In the genomic region with DNA sequence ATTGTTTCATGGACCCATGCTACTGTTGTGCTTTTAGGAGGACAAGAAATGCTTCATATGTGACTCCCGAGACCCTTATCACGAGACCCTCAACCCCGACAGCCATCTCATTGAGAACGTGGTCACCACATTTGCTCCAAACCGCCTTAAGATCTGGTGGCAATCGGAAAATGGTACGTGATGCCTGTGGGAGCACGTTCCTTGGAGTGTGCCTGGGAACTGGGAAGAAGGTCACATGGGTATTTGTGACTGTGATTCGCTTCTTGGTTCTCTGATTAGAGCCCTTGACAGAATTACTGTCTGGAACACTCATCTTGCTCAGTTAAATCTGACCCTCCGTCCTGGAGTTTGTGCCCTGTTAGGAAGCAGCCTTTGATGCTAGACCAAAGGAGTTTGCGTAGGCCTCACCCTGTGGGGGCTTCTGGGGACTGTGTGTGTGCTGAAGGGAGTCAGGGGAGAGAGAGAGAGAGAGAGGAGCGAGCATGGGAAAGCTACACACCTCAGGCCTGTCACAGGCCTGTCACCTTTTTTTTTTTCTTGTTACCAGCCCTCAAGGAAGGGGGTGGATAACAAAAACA, we compare ENCODE assay signal across 17 mouse cellular contexts. TPM values are rescaled to one million over a fixed set of nuclear protein-coding genes. Genes with fewer than 3 reads are reported as not detected.
DNase-seq lines count a peak whose midpoint lies in the region; ATAC-seq and TF ChIP-seq lines count a peak whose summit lies in the region.
"Had no signal": no experiment of that assay in that cellular context is flagged by ENCODE, and none has a peak within 500 bp of the region (broad histone marks: within the 10 kb centered on the region; RNA-seq: fewer than 3 reads in every experiment).

No protein-coding gene starts in this region.

- no peak for TF ChIP-seq CTCF in heart, postnatal 0 days (IDR thresholded peaks at IDR 0.05; ENCODE audit: low read depth)
- TF ChIP-seq CTCF in stomach, postnatal 0 days (IDR thresholded peaks at IDR 0.05; ENCODE audit: low read depth), result no peak

- H3K4me1 ChIP-seq in heart, postnatal 0 days (ENCODE audit: control insufficient read depth, insufficient read depth), result peaks cover 41% of the 10 kb centered on the region
- peaks cover 43% of the 10 kb centered on the region for H3K4me1 ChIP-seq in neural tube, embryonic 13.5 days (replicated peaks)
- H3K4me1 ChIP-seq in stomach, postnatal 0 days (replicated peaks; ENCODE audit: control insufficient read depth, insufficient read depth), result peaks cover 8% of the 10 kb centered on the region

- no peak for ATAC-seq in heart, postnatal 0 days (ENCODE audit: insufficient read depth, low read depth)
- ATAC-seq in neural tube, embryonic 13.5 days (ENCODE audit: low read depth), result no peak
- no peak; the same call in 1 of the 2 replicates for ATAC-seq in stomach, postnatal 0 days (ENCODE audit: low FRiP score, low TSS enrichment)
- ATAC-seq in activated CD4-positive, CD25-positive, alpha-beta regulatory T cell, adult 4 months, result no peak
- ATAC-seq: midbrain, embryonic 15.5 days had no signal

- peak; percentile 53 to 78 for DNase-seq in adrenal gland, adult (ENCODE audit: inconsistent age in 2 of 2, low spot score in 1 of 2)
- no peak for DNase-seq in adrenal gland, postnatal 25 days
- no peak for DNase-seq in heart, postnatal 0 days (ENCODE audit: low spot score)
- DNase-seq in heart, postnatal 10 days, result no peak
- no peak for DNase-seq in neural tube, embryonic 10.5 days (ENCODE audit: extremely low spot score, low spot score)
- peak; percentile 32 for DNase-seq in stomach, postnatal 0 days (ENCODE audit: low spot score)
- DNase-seq: adrenal gland, postnatal 36 days; layer of hippocampus, postnatal 36 days; liver; lung, postnatal 36 days; thymus, postnatal 14 days had no signal

- peak overlapping the region; percentile 61 for H3K27ac ChIP-seq in heart, postnatal 0 days (ENCODE audit: low read depth)
- no peak overlapping the region for H3K27ac ChIP-seq in neural tube, embryonic 13.5 days (replicated peaks)
- H3K27ac ChIP-seq in stomach, postnatal 0 days (replicated peaks), result peak overlapping the region; percentile 40; the same call in 1 of the 2 replicates
- H3K27ac ChIP-seq: hindbrain, embryonic 10.5 days; midbrain, embryonic 15.5 days; neural tube, embryonic 15.5 days had no signal

- intact Hi-C loops in heart, postnatal 10 days (cut with DNase I), result loop anchor here (5.0 kb wide), 1 partner anchor 33 kb away; no protein-coding TSS in a partner anchor

- H3K4me2 ChIP-seq in heart, postnatal 0 days (ENCODE audit: low read depth, low read length), result peak overlapping the region; percentile 19
- H3K4me2 ChIP-seq in neural tube, embryonic 13.5 days, result peak overlapping the region; percentile 81
- H3K4me2 ChIP-seq in stomach, postnatal 0 days (replicated peaks; ENCODE audit: low read depth), result no peak overlapping the region
- H3K4me2 ChIP-seq: midbrain, embryonic 15.5 days had no signal

- no peak overlapping the region for H3K4me3 ChIP-seq in heart, postnatal 0 days (ENCODE audit: low read depth, low read length)
- no peak overlapping the region for H3K4me3 ChIP-seq in neural tube, embryonic 13.5 days
- H3K4me3 ChIP-seq in stomach, postnatal 0 days (ENCODE audit: low read depth, low read length), result no peak overlapping the region
- H3K4me3 ChIP-seq: hindbrain, embryonic 10.5 days; midbrain, embryonic 15.5 days; neural tube, embryonic 15.5 days had no signal

- no peak for TF ChIP-seq EP300 in heart, postnatal 0 days (IDR thresholded peaks at IDR 0.05; ENCODE audit: low read depth)
- no peak for TF ChIP-seq EP300 in stomach, postnatal 0 days (optimal IDR thresholded peaks at IDR 0.05)

- peaks cover 35% of the 10 kb centered on the region for H3K36me3 ChIP-seq in heart, postnatal 0 days (replicated peaks; ENCODE audit: control insufficient read depth, insufficient read depth, low read length)
- H3K36me3 ChIP-seq in neural tube, embryonic 13.5 days, result no peaks in the 10 kb centered on the region
- peaks cover 14% of the 10 kb centered on the region for H3K36me3 ChIP-seq in stomach, postnatal 0 days (ENCODE audit: control insufficient read depth, insufficient read depth, low read length)
- H3K36me3 ChIP-seq: midbrain, embryonic 15.5 days; neural tube, embryonic 15.5 days had no signal

- H3K9me3 ChIP-seq in heart, postnatal 0 days (replicated peaks; ENCODE audit: control insufficient read depth, low read length), result no peaks in the 10 kb centered on the region
- no peaks in the 10 kb centered on the region for H3K9me3 ChIP-seq in neural tube, embryonic 13.5 days
- no peaks in the 10 kb centered on the region for H3K9me3 ChIP-seq in stomach, postnatal 0 days (ENCODE audit: control insufficient read depth, low read length)
- H3K9me3 ChIP-seq: hindbrain, embryonic 10.5 days; midbrain, embryonic 15.5 days; neural tube, embryonic 15.5 days had no signal

- 32% methylated on average over 12 of the region's 12 CpGs for WGBS in heart, postnatal 0 days
- WGBS in neural tube, embryonic 13.5 days, result 68% methylated on average over 12 of the region's 12 CpGs
- WGBS in stomach, postnatal 0 days, result 65% methylated on average over 12 of the region's 12 CpGs

- H3K9ac ChIP-seq in heart, postnatal 0 days (replicated peaks; ENCODE audit: low read depth, low read length), result no peak overlapping the region; the same call in 1 of the 2 replicates
- no peak overlapping the region; the same call in 1 of the 2 replicates for H3K9ac ChIP-seq in neural tube, embryonic 13.5 days
- peak overlapping the region; percentile 13; the same call in 1 of the 2 replicates for H3K9ac ChIP-seq in stomach, postnatal 0 days (ENCODE audit: low read length)
- H3K9ac ChIP-seq: midbrain, embryonic 15.5 days; neural tube, embryonic 15.5 days had no signal

- H3K27me3 ChIP-seq in heart, postnatal 0 days (ENCODE audit: control insufficient read depth, insufficient read depth, low read length), result no peaks in the 10 kb centered on the region
- H3K27me3 ChIP-seq in neural tube, embryonic 13.5 days, result peaks cover 43% of the 10 kb centered on the region
- no peaks in the 10 kb centered on the region for H3K27me3 ChIP-seq in stomach, postnatal 0 days (ENCODE audit: control insufficient read depth, insufficient read depth, low read length)

RNA-seq across cellular contexts. Expression of a gene that starts 4.1 kb away (rescaled TPM):
- 133 and 138 TPM in 2 replicates for total RNA-seq in adrenal gland, postnatal 25 days (2021)
- total RNA-seq in heart, postnatal 0 days (2014; rRNA removed; ENCODE audit: low replicate concordance), result 189 TPM in 2 replicates
- polyA plus RNA-seq in heart, postnatal 0 days (2015; fragmentation: Nextera tagmentation; extraction: Ambion mirVana), result 53.2 and 60.8 TPM in 2 replicates
- 100 to 1,000 TPM; 250 to 255 TPM for total RNA-seq in heart, postnatal 10 days (2021)
- polyA plus RNA-seq in neural tube, embryonic 13.5 days (2015; fragmentation: Nextera tagmentation; extraction: Ambion mirVana), result 27.9 and 31.0 TPM in 2 replicates
- 30.6 and 31.7 TPM in 2 replicates for polyA plus RNA-seq in stomach, postnatal 0 days (2015; fragmentation: Nextera tagmentation; extraction: Ambion mirVana)
- polyA plus RNA-seq in activated CD4-positive, CD25-positive, alpha-beta regulatory T cell, adult 4 months (2017; shearing (Covaris generic)), result not detected

RNA-seq across cellular contexts. Expression of a gene that starts 28.5 kb away (rescaled TPM):
- total RNA-seq in adrenal gland, postnatal 25 days (2021), result not detected in 2 replicates
- total RNA-seq in heart, postnatal 0 days (2014; rRNA removed; ENCODE audit: low replicate concordance), result not detected in 2 replicates
- not detected in 2 replicates for polyA plus RNA-seq in heart, postnatal 0 days (2015; fragmentation: Nextera tagmentation; extraction: Ambion mirVana)
- not detected for total RNA-seq in heart, postnatal 10 days (2021)
- polyA plus RNA-seq in neural tube, embryonic 13.5 days (2015; fragmentation: Nextera tagmentation; extraction: Ambion mirVana), result not detected in 2 replicates
- not detected in 2 replicates for polyA plus RNA-seq in stomach, postnatal 0 days (2015; fragmentation: Nextera tagmentation; extraction: Ambion mirVana)
- not detected for polyA plus RNA-seq in activated CD4-positive, CD25-positive, alpha-beta regulatory T cell, adult 4 months (2017; shearing (Covaris generic))
- total RNA-seq: adrenal gland, postnatal 36 days; common myeloid progenitor, adult 5-6 weeks; layer of hippocampus, postnatal 36 days had no signal
- polyA plus RNA-seq: hindbrain, embryonic 10.5 days; midbrain, embryonic 15.5 days; neural tube, embryonic 15.5 days had no signal

Comparison
In these comparisons a context has a peak if more than half of its experiments do, and no peak if none do; other contexts are left out.
1. DNase-seq: peak in adrenal gland, adult (2 of 2) and stomach, postnatal 0 days (single experiment); none in adrenal gland, postnatal 25 days (single experiment), heart, postnatal 0 days (single experiment), heart, postnatal 10 days (0 of 2) and neural tube, embryonic 10.5 days (single experiment).
2. RNA of a gene that starts 4.1 kb away (polyA plus RNA-seq): 53.2 to 60.8 TPM in heart, postnatal 0 days, 30.6 to 31.7 TPM in stomach, postnatal 0 days and 27.9 to 31.0 TPM in neural tube, embryonic 13.5 days; not detected in activated CD4-positive, CD25-positive, alpha-beta regulatory T cell, adult 4 months; every median in the first group is over 10 times any median in the second.